Mouse (Mus musculus) limb, embryonic 13.5 days (tissue): ENCODE measurements at regions not wholly inside any gene's neighbourhood (a gene's known extent, or its start where the extent isn't known, plus 50 kb on each side); places are given as distances from the start of the nearest gene placed in this dataset.

ENCODE experiments used
- ATAC-seq: fragments of 200-750 bp; cut with Nextera tagmentation; 2 replicates; pipeline ENCODE4 v1.8.0; 2017; ENCODE audit warnings: low read depth, moderate number of reproducible peaks, moderate TSS enrichment; ENCODE audit not compliant: low FRiP score
- H3K27ac ChIP-seq: fragments of 300-500 bp; sonication (generic); 2 replicates; pipeline ENCODE4 v1.5.1; 2015; ENCODE audit warnings: inconsistent platforms, mild to moderate bottlenecking, moderate library complexity
- H3K27me3 ChIP-seq: fragments of 300-500 bp; sonication (generic); 2 replicates; pipeline ENCODE4 v1.6.1; 2015; ENCODE audit warnings: mild to moderate bottlenecking, inconsistent platforms
- H3K36me3 ChIP-seq: fragments of 300-500 bp; sonication (generic); 2 replicates; pipeline ENCODE4 v1.6.1; 2015; ENCODE audit warnings: inconsistent platforms, mild to moderate bottlenecking, moderate library complexity
- H3K4me1 ChIP-seq: fragments of 300-500 bp; sonication (generic); 2 replicates; pipeline ENCODE4 v1.6.1; 2015; ENCODE audit warnings: inconsistent platforms
- H3K4me2 ChIP-seq: fragments of 300-500 bp; sonication (generic); replicated peaks from 2 replicates; pipeline ENCODE4 v1.6.1; 2015; ENCODE audit warnings: inconsistent platforms, mild to moderate bottlenecking, moderate library complexity
- H3K4me3 ChIP-seq: fragments of 300-500 bp; sonication (generic); 2 replicates; pipeline ENCODE4 v1.5.1; 2015; ENCODE audit warnings: moderate library complexity, mild to moderate bottlenecking, inconsistent platforms
- H3K9ac ChIP-seq: fragments of 300-500 bp; sonication (generic); 2 replicates; pipeline ENCODE4 v1.6.1; 2015; ENCODE audit warnings: mild to moderate bottlenecking, inconsistent platforms
- H3K9me3 ChIP-seq: fragments of 300-500 bp; sonication (generic); 2 replicates; pipeline ENCODE4 v1.6.1; 2016; ENCODE audit warnings: inconsistent platforms
- WGBS: fragments of 180-500 bp; shearing (Covaris S2); methylation state at CpG from one replicate; pipeline ENCODE4 v1.1.7; 2015; 5-methylcytosine and 5-hydroxymethylcytosine counted together

DNA sequence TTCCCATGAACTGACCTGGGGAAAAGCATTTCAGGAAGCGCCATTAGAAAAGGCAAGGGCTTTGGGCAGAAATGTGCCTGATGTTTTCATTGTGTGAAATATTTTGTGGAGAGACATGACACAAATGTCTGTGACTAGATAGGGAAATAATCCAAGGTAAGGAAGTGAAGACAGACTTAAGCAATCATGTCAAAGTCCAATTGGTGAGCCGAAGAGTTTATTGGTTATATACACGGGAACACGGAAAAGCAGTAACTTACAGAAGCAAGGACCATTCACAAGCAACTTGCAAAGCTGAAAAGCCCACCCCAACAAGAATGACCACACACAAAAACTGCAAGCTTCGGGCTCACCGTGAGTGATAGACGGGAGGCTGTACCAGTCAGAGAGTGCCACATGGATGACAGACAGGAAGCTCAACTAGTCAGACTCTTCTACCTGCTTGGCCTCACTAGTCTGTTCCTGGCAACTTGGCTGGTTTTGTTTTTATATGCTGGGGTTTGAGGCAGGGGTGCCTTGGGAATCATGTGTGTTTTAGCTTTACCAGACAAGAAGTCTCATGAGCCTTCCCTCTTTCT lies 82.2 kb upstream of the Btg1 start:
- 86% methylated on average over 7 of the region's 7 CpGs for WGBS

DNA sequence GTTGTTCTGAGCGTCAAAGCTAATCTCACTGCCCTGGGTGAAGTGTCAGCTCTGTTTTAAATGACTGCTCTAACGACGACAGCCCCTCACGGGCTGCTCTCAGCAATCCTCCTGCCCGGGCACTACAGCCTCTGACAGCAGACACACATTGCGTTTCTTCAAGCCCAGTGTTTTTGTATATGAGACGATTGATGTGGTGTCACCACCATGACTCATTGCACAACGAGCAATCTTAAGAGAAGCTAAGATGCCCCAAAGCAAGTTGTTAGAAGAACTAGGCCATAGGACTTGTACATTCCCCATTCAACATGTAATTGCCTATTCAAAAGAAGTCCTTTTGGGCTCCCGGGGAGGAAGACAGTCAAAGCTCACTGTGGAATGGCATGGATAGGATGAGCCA lies 81.3 kb upstream of the Btg1 start:
- H3K9me3 ChIP-seq = no peaks in the 10 kb centered on the region
- H3K4me2 ChIP-seq = no peak overlapping the region
- 42% methylated on average over 9 of the region's 9 CpGs for WGBS
- no peaks in the 10 kb centered on the region for H3K27me3 ChIP-seq
- H3K27ac ChIP-seq = no peak overlapping the region
- no peak for ATAC-seq
- no peaks in the 10 kb centered on the region for H3K4me1 ChIP-seq
- no peak overlapping the region for H3K4me3 ChIP-seq
- no peak overlapping the region for H3K9ac ChIP-seq
- H3K36me3 ChIP-seq = no peaks in the 10 kb centered on the region

More for the DNA sequence above, 82.2 kb upstream of the Btg1 start:
- Histone ChIP-seq H3K27me3 (no peaks in the 10 kb centered on the region), H3K4me1 (no peaks in the 10 kb centered on the region), H3K9ac (no peak overlapping the region), H3K9me3 (no peaks in the 10 kb centered on the region), H3K4me3 (no peak overlapping the region), H3K27ac (no peak overlapping the region), H3K36me3 (no peaks in the 10 kb centered on the region), H3K4me2 (no peak overlapping the region)
- no peak for ATAC-seq

DNA sequence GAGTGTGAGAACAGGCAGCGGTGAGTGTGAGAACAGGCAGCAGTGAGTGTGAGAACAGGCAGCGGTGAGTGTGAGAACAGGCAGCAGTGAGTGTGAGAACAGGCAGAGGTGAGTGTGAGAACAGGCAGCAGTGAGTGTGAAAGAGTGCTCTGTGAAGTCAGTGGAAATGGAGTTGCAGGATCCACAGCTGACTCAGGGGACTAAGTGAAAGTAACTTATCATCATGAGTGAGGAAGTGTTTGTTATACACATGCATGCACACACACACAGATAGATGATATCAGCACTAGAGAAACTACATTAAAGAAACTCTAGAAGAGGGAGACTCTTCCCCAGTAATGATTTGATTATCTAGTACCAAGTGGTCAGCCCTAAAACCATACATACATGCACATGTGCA lies 76.0 kb upstream of the Btg1 start:
- whole genome bisulfite sequencing = 93% methylated on average over 2 of the region's 2 CpGs
- H3K4me2 ChIP-seq = no peak overlapping the region

DNA sequence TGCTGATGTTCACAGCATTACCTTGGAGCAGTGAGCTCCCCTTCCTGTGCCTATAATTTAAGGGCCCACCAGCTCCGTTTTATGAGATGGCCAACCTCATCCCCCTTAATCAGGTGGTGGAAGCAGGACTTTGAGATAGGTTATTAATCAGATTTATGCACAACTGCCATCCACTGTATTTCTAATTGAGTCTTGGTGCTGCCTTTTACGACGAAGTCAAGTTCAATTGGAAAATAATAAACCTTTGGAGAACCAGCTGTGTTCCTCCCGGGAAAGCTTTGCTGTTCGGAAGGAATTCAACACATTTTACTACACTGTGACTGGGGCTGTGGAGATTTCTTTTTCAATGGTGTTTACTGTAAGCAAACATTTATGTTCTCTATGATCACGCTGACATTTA lies 71.5 kb upstream of the Btg1 start:
- Histone ChIP-seq H3K27ac (0 out of 2 replicates have a peak overlapping the region, but pooled peaks have one; percentile 49), H3K4me1 (peaks cover 12% of the 10 kb centered on the region; the same call in 1 of the 2 replicates), H3K9ac (no peak overlapping the region), H3K36me3 (no peaks in the 10 kb centered on the region), H3K9me3 (no peaks in the 10 kb centered on the region), H3K4me3 (no peak overlapping the region), H3K27me3 (no peaks in the 10 kb centered on the region), H3K4me2 (no peak overlapping the region)
- no peak; the same call in 1 of the 2 replicates for ATAC-seq
- 9% methylated on average over 6 of the region's 6 CpGs for WGBS

More for the DNA sequence above, 76.0 kb upstream of the Btg1 start:
- Histone ChIP-seq H3K9me3 (no peaks in the 10 kb centered on the region), H3K4me3 (no peak overlapping the region), H3K27ac (no peak overlapping the region), H3K4me1 (peaks cover 9% of the 10 kb centered on the region; the same call in 1 of the 2 replicates), H3K36me3 (no peaks in the 10 kb centered on the region), H3K27me3 (no peaks in the 10 kb centered on the region), H3K9ac (no peak overlapping the region)
- ATAC-seq = no peak

DNA sequence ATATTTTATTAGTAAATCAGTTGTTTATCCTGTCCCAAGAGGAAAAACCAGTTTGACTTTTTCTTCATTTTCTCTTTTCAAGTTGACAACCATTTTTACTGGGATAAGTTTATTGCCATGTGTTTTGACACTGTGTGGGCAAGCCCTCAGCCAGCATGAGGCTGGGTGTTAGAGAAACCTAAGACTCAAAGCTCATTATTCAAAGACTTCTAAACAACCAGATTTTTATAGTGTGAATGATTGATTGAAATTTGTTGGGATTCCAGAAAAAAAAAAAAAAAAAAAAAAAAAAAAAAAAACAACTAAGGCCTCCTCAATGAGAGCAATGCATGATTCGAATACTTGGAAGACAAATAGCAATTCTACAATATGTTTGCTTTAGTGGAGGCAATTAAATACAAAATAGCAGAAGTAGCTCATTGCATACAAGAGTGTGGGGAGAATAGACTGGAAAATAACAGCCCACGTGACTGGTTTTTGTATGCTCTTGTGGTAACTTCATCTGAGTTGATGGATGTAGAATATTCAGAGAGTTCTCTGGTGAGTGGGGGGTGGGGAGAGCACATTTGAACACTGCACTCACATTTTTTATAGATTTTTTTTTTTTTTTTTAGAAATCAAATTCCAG lies 70.9 kb upstream of the Btg1 start:
- H3K4me2 ChIP-seq = no peak overlapping the region
- H3K9me3 ChIP-seq = no peaks in the 10 kb centered on the region
- no peak for ATAC-seq
- no peak overlapping the region for H3K4me3 ChIP-seq
- H3K27ac ChIP-seq = no peak overlapping the region
- H3K4me1 ChIP-seq = peaks cover 12% of the 10 kb centered on the region; the same call in 1 of the 2 replicates
- no peak overlapping the region for H3K9ac ChIP-seq
- H3K27me3 ChIP-seq = no peaks in the 10 kb centered on the region
- WGBS = 31% methylated on average over 2 of the region's 2 CpGs
- no peaks in the 10 kb centered on the region for H3K36me3 ChIP-seq

DNA sequence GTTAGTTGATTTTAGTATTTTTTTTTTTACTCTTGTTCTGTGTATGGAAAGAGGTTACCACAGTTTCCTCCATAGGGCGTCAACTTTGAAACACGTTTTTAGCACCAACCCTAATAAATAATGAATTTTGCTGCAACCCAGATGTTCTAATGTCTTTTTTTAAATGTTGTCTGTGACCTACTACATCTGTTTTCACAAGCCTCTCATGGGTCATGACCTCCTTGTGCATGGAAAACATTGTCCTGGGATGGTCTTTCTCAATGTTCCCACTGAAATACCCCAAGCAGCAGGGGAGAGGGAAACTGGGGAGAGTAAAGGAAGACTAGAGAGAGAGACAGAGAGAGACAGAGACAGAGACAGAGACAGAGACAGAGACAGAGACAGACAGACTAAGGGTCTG lies 67.2 kb upstream of the Btg1 start:
- H3K4me1 ChIP-seq = peaks cover 12% of the 10 kb centered on the region; the same call in 1 of the 2 replicates
- H3K4me3 ChIP-seq = no peak overlapping the region
- H3K9ac ChIP-seq = no peak overlapping the region
- 39% methylated on average over 2 of the region's 2 CpGs for WGBS
- ATAC-seq = no peak
- no peaks in the 10 kb centered on the region for H3K36me3 ChIP-seq
- no peaks in the 10 kb centered on the region for H3K9me3 ChIP-seq
- no peak overlapping the region for H3K27ac ChIP-seq
- H3K4me2 ChIP-seq = no peak overlapping the region
- no peaks in the 10 kb centered on the region for H3K27me3 ChIP-seq

DNA sequence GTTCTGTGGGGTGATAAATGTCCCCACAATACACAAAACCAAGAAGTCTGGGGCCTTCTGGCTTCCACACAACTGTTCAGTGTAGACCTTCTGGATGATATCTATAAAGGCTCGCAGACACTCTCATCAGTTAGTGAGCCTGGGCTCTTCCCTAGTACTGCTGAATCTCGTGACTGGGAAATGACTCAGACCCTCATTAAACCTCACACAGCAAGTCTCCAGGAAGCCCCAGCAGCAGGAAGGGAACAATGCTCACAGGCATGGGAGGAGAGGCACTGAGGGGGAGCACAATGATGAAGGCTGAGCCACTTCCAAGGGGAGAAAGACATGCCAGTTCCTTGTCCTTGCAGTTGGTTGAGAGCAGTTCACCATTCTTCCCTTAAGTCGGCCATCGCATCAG lies 66.5 kb upstream of the Btg1 start:
- Histone ChIP-seq H3K36me3 (no peaks in the 10 kb centered on the region), H3K9ac (no peak overlapping the region), H3K4me1 (peaks cover 7% of the 10 kb centered on the region; the same call in 1 of the 2 replicates), H3K4me2 (no peak overlapping the region), H3K4me3 (no peak overlapping the region), H3K27ac (no peak overlapping the region), H3K9me3 (no peaks in the 10 kb centered on the region), H3K27me3 (no peaks in the 10 kb centered on the region)
- no peak for ATAC-seq
- WGBS = 72% methylated on average over 4 of the region's 4 CpGs

DNA sequence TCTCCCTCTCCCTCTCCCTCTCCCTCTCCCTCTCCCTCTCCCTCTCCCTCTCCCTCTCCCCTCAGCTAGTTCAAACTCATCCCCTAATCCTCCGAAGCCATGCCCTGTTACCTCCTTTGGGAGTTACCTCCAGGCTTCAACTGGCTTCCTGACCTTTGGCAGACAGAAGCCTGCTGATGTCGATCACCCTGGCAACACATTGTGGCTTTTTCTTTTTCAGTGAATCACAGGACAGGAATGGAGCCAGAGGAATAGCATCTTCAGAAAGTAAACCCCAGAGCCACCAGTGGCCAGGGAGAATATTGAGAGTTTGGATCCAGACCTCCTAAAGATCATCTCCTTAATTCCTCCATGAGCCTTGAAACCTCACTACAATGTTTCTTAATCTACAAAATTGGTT lies 59.5 kb upstream of the Btg1 start:
- H3K4me3 ChIP-seq = no peak overlapping the region
- H3K4me1 ChIP-seq = no peaks in the 10 kb centered on the region
- no peak for ATAC-seq
- H3K27ac ChIP-seq = no peak overlapping the region
- no peaks in the 10 kb centered on the region for H3K27me3 ChIP-seq
- H3K36me3 ChIP-seq = no peaks in the 10 kb centered on the region
- H3K9me3 ChIP-seq = no peaks in the 10 kb centered on the region
- no peak overlapping the region for H3K4me2 ChIP-seq
- H3K9ac ChIP-seq = no peak overlapping the region
- WGBS = 77% methylated on average over 2 of the region's 2 CpGs

DNA sequence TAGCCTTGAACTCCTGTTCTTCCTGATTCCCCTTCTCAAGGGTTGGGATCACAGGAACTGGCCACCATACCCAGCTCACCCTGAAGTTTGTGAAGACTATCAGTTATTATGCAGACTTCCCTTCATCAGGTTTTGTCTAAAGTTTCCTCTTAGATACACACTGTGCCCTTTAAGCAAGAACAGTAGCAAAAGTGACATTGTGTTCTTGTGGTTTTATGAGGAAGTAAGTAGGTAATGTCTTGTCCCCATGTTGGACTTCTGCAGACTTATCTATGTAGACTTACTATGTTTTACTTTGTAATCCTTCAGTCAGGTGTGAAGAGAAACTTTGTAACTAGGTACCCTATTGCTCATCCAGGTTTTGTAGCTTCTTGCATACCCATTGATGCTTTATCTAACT lies 51.5 kb upstream of the Btg1 start:
- no peaks in the 10 kb centered on the region for H3K27me3 ChIP-seq
- no peak overlapping the region for H3K9ac ChIP-seq
- peaks cover 5% of the 10 kb centered on the region; the same call in 1 of the 2 replicates for H3K4me1 ChIP-seq
- H3K36me3 ChIP-seq = no peaks in the 10 kb centered on the region
- H3K9me3 ChIP-seq = no peaks in the 10 kb centered on the region
- no peak overlapping the region for H3K4me3 ChIP-seq
- no peak overlapping the region for H3K4me2 ChIP-seq
- no peak overlapping the region for H3K27ac ChIP-seq
- ATAC-seq = no peak
